Mouse (Mus musculus): ENCODE results near the gene Pacrg. TPM values are rescaled to one million over a fixed set of nuclear protein-coding genes. Genes with fewer than 3 reads are reported as not detected.
A peak's percentile ranks its signal among the peaks of the same experiment; 100 is the strongest.

Pacrg gene
- total RNA-seq, 1 experiment from 2014 or later: 2.9 TPM

DNA sequence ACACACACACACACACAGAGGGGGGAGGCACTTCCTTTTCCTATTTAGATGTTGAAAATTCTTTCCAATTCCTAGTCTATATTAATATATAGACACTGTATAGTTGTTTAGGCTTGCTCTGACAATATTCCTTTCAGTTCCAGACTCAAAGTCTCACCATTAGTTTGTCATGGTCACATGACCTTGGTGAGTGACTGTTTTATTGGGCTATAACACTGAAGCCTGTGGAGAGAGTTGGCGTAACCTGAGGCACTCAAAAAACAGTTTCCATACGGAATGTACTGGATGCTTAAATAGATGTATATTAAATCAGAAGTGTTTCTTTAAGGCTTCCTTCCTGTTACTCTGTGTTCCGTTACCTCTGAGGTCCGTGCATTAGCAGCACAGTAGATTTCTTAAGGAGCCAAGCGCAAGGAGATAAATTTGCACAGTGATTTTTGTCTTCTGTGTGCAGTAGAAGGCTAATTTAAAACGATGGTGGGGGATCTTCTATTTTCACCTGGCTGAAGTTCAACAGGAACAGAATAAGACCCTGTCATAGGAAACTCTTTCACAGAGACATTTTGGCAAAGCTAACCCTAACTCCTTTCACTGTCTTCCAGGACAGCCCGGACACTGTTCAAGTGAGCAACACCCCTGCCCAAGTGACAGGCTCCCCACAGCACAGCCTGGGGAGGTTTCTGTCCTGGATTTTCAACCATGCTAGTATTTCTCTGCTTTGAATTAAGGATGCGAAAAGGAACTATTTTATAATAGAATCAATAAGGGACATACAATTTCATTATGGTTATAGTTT lies 349.5 kb downstream of the Pacrg start:
- no peak for DNase-seq

DNA sequence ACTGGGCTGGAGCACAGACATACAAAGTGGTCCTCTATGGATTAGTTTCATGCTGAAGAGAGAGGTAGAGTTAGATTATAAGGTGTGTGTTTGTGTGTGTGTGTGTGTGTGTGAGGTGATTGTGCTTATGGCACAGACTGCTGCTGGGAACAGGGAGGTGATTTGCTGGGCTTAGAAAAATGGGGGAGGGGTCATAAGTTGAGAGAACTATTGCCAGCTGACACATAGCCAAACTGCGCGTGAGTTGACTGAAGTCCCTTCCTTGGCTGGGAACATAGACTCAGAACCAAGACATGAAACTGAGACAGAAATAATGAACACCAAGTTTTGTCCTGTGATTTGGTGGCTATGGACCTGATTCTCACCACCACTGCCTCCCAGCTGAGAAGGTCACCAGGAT lies 351.2 kb downstream of the Pacrg start:
- no peak for DNase-seq

GRCm38 (mm10) chr17:10483945-10484546 lies 356.1 kb downstream of the Pacrg start:
- DNase-seq: no peak

DNA sequence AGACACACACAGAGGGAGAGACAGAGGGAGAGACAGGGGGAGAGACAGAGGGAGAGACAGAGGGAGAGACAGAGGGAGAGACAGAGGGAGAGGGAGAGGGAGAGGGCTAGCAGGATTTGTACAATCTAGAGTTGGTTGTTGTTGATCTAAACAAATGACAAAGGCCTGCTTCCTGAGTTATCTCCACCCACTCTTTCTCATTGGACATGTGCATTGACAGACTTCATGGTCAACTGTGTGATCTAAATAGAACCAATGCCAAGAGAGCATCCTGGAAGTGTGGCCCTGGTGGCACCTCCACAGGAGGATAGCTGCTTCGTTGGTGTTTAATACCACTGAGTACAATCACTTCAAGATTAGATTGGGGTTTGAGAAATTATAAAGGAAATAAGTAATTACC lies 359.0 kb downstream of the Pacrg start:
- DNase-seq: no peak

DNA sequence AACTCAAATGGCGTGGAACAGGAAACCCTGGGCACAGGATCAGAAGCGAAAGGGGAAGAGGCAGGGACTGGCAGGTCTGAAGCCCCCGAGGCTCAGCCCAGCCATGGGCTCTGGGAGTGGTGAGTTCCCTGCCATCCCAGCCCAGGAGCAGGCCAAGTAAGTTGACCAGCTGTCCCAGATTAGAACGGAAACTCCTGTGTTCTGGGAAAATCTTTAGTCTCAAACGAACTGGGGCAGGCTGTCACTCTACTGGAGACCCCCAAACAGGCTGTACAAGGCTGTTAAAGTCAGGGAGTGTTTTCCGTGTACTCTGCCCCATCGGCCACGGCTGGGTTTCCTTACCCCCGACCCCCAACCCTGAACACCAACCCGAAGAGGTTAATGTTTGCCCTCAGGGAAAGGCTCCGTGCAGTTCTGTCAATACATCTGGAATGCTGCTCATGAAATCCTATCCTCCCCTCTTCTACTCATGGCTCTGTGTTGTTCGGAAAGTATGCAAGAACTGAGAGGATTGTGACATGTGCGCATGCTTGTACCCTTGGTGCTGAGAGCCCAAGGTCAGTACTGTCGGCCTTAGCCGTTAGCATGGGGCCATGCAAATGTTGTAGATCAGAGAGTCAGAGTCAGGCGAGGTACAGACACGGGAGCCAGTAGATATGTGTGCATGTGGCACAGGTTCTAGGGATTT lies 360.9 kb downstream of the Pacrg start:
- DNase-seq: peak; percentile 37

DNA sequence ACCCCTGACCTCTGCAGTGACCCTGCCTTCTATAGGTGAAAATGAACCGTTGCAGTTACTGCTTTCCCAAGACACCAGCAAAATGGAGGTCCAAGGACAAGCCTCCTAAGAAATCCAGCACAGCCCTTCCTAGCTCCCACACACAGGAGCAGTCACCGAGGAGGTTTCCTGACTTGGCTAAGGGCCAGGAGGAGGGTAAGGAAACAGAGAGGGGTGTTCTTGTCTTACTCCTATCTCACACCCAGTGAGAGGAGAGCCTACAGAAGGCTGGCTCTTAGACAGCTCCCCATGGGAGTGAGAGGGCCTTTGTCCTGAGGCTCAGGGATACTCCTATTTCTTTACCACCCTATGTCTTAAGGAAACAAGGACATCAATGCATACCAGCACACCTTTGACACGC lies 361.7 kb downstream of the Pacrg start:
- no peak for DNase-seq

DNA sequence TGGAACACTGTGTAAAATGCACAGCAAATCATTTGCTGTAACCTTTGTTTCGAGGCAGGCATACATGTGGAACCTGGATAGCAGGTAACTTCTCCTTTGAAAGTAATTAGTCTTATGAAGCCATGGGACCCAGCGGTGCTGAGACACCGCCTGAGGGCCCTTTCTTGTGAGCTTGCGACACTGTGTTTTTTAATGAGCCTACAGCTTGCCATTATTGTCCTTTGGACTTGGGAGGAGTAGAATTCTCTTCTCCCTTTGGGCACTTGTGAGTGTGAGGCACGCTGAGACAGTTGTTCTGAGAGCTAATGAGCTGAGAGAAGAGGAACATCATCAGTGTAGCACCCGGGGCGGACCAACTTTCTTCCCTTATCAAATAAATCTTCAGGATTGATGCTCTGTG lies 363.3 kb downstream of the Pacrg start:
- no peak for DNase-seq

DNA sequence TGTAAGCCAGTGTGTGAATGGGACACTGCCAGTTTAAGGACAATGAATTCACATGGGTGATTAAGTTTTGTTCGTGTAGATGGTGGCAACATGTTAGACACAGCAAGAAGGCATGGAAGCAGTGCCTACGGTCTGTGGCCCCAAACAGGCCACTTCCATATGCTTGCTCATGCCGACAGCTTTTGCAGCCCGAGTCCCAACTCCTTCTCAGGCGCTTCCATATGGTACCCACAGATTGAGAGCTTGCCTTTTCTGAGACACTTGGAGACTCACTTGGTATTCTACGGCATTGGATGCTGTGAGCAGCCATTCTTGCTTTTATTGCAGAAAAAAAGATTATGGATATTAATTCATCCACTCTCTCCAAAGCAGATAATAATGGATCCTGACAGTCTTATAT lies 365.1 kb downstream of the Pacrg start:
- no peak for DNase-seq

DNA sequence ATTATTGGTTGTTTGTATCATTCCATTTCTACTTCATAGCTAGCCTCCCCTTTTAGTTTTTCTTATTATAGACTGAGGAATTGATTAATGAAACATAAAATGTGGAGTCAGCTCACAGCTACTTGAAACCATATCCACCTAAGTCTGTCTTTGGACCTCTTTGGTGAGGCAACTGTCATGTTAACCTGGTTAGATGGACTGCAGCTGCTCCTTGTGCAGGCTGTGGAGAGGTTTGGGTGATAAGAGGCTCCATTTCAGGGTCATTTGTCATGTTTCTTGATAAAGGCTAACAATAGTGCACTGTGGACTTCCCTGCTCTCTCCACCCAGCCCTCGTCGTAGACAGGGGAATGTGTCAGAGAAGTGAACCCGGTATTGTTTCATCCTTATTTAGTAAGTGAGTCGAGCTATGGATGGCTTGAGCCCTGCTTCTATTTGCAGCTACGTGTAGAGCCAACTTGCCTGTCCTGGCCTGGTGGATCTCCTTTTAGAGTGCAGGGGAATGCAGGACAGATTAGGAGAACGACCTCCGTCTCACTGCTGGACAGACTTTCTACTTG lies 366.2 kb downstream of the Pacrg start:
- no peak for DNase-seq

DNA sequence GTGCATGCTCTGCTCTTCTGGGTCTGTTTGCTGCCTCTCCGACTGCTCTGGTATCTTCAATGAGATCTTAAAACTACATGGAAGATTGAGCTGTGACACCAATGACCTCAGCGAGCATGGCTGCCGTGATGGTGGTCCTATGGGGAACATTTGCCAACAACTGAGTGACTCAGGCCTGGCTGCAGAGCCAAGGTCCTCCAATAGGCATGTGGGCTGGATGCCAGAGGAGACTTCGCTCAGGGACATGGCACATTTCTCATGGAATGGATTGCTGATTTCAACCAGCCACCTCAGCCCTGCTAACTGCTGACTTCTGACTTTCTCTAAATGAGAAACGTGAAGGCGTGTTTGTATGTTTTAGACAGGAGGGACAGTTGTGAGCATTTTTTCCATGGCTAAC lies 366.9 kb downstream of the Pacrg start:
- peak; percentile 83 for DNase-seq

DNA sequence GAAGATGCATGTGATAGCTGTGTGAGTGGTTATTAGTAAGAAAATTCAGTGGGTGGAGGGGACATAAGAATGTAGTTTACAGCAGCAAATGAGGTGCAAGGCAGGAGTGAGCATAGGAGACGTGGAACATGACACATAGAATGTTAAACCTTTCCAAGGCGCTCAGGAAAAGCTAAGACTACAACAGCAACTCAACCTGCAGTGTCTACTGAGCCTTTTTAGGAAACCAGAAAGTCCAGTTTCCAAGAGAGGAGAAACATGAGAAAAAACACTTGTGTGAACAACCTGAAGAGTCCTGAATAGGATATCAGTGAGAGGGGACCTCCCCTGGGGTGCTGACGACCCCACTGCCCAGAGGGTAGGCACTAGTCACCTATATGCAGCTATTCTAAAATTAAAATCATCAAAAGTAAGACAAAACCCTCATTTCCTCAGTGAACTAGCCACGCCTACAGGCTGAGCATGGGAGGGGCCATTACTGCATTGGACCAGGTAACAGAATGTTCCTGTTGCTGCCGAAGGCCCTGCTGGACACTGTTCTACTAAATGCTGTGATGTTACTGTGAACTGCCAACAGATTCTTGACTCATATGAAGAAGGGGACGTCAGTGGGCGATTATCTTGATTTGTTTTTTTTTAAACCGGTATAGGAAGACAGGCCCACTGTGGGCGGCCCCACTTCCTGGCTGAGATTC lies 370.1 kb downstream of the Pacrg start:
- DNase-seq: no peak

GRCm38 (mm10) chr17:10467102-10467501 lies 373.0 kb downstream of the Pacrg start:
- no peak for DNase-seq

- no peak for DNase-seq
Measured at GRCm38 (mm10) chr17:10465467-10465866, 374.6 kb downstream of the Pacrg start.

DNA sequence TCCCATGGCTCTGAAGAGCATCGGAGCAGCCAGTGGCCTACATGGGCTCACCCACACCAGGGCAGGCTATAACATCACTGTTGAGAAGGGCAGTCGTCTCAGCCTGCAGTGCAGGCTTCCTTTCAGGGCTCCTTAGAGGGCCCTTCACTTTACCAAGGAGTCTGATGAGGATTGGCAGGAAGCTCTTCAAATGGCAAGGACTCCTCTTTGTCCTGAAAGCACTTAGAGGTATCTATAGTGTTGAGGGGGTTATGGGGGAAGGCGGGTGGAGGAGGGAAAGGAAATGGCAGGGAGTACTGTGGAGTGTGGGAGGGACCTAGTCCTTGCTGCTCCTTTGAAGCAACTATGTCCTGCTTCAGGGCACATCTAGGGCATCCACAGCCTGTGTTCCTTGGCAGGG lies 375.4 kb downstream of the Pacrg start:
- DNase-seq: no peak

- no peak for DNase-seq
Measured at GRCm38 (mm10) chr17:10463626-10464025, 376.5 kb downstream of the Pacrg start.

- DNase-seq: no peak
Measured at GRCm38 (mm10) chr17:10460916-10461315, 379.2 kb downstream of the Pacrg start.

DNA sequence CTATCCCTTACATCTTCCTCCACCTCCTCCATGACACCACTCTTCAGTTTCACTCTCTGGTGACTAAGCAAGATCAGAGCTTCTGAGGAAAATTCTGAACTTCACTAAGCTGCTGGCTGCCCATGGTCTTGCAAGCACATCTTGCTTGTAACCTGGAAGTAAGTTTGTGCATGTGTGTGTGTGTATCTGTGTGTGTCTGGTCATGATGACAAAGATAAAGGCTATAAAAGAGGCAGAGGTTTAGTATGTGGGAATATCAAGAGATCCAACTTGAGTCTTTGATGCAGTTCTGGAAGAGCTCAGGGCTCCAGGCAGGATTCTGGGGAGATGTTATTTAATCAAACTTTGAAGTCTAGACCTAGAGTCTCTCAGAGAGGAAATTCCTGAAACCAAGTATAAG lies 381.4 kb downstream of the Pacrg start:
- DNase-seq: no peak

DNA sequence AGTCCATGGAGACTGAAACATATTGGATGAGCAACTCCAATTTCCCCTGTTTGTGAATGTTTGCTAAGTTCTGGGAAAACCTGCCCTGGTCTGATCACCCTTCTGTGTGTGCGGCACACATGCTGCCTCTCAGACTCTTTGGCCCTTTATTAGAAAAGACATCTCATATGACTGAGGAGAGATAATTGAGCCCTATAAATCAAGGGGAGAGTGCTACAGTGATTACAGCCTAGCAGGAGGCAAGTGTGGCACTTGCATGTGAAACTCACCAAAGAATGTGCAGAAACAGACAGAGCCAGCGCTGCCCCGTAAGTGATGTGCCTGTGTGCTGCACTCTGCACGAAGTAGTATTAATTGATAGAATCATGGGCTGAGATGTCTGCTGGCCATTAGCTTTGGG lies 383.7 kb downstream of the Pacrg start:
- no peak for DNase-seq

GRCm38 (mm10) chr17:10455961-10456360 lies 384.1 kb downstream of the Pacrg start:
- DNase-seq: no peak

GRCm38 (mm10) chr17:10454406-10454805 lies 385.7 kb downstream of the Pacrg start:
- DNase-seq: no peak

DNA sequence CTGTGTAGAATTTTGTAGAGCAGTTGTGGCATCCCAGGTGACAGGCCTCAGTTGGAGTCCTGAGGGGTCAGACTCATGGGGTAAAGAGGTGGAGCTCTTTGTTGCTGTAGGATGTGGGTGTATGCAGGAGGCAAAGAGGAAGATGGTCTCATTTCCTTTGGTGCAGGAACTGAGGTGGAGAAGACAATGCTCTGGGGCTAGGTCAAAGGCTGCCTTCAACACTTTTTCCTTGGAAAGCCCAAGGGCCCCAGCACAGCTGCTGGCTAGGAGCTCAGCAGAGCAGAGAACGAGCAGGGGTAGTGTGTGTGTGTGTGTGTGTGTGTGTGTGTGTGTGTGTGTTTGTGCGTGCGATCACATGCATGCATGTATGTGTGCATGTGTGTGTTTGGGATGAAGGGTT lies 387.3 kb downstream of the Pacrg start:
- DNase-seq: no peak

DNA sequence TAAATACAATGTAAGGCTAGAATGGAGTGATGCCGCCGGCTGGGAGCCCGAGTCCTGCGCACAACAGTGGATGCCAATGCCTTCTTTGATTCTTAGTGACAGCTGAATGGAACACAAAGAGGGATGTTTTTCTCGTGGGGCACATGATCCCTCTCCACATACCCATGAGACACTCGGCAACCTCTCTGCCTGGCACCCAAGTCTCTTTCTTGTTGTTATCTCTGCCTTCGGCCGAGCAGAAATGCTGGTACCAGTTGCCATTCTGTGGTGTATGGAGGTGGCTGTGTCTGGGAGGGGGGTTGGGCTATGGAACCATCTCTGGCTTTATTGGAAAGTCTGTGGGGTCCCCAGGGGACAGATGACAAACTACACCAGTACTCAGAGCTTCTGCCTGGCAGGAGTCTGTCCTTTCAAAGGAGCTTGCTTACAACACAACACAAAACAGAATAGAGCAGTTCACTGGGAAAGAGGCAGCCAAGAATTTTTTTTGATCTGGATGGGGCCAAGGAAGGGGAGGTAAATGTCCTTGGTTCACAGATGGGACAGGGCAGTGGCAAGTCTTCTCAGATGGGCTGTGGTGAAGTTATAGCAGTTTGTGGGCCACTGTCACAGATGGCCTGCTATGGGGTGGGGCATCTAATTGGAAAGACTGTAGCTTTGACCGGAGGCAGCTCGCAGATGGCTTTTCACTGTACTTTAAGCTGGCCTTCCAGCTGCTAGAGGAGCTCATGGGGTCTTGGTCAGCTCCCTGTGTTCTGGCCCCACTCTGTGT lies 388.6 kb downstream of the Pacrg start:
- DNase-seq: no peak
